Mouse (Mus musculus) heart, adult 2 months (tissue): ENCODE measurements at regions not wholly inside any gene's neighbourhood (a gene's known extent, or its start where the extent isn't known, plus 50 kb on each side); places are given as distances from the start of the nearest gene placed in this dataset.

Source experiments
- CTCF ChIP-seq: fragments of 200-600 bp; IDR thresholded peaks from 2 replicates; pipeline ENCODE4 v1.8.1; 2022; ENCODE audit warnings: antibody characterized with exemption, mild to moderate bottlenecking, moderate library complexity
- POLR2A ChIP-seq: fragments of 200-500 bp; IDR thresholded peaks from 2 replicates; pipeline ENCODE4 v1.6.1; 2011; ENCODE audit warnings: mild to moderate bottlenecking, low read depth, low read length, control low read depth; ENCODE audit not compliant: insufficient read depth

GRCm38 (mm10) chr1:186501726-186502125 is 204.1 kb downstream of the Tgfb2 start:
- TF ChIP-seq CTCF (no peak), POLR2A (no peak)
